Mouse (Mus musculus): ENCODE data around the gene Acox3. TPM values are rescaled to one million over a fixed set of nuclear protein-coding genes. Genes with fewer than 3 reads are reported as not detected.
A peak's percentile ranks its signal among the peaks of the same experiment; 100 is the strongest.

The Acox3 gene
- polyA plus RNA-seq, 1 experiment from 2014 or later, result 15.1 TPM

DNA sequence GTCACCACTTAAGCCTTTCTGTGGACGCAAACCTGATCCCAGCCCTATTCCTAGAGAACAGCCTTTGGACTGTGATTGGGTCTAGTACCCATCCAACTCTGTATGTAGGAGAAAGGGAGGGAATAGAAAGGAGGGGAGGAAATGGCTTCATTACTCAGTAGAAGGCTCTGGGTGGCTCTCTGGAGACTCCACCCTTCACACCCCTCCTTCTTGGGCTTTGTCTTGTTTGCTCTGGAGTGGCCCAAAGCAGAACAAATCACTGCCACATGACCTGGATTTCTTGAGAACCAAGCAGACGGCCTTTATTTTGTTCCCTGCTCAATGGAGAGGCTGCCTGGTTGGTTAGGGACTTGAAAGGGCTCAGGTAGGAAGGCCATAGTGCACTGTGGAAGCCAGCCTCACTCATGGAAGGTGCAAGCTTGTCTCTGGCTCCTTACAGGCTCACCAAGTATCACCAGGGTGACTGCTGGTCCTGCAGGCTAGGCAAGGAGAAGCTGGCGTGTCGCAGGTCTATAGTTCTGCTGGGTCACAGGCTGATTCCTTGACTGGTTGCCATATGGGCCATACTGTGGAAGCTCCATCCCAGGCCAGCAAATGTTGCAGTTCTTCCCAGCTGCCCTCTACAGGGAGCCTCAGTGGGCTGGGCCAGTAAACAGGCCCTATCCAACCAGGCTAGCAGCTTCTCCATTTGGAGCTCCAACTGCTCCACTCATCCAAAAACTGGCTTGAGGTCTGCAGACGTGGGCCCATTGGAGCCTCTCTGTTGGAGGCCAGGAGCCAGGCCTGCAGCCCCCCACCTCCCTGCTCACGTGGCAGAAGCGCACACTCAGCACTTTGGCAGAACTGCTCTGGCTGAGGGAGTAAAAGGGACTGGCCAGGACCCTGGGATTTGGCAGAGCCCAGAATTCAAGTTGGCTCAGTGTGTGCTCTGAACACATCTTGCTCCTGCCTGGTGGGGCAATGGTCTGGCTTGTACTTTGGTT is 30.7 kb upstream of the Acox3 start:
- Histone ChIP-seq H3K36me3 (ENCODE audit: control insufficient read depth, insufficient read depth, low read length) (peaks cover 18% of the 10 kb centered on the region), H3K27me3 (replicated peaks; ENCODE audit: control insufficient read depth, insufficient read depth, low read length) (no peaks in the 10 kb centered on the region), H3K27ac (ENCODE audit: low read depth) (no peak overlapping the region), H3K4me2 (ENCODE audit: low read length) (no peak overlapping the region), H3K4me1 (replicated peaks; ENCODE audit: control insufficient read depth, insufficient read depth, low read length) (no peaks in the 10 kb centered on the region; the same call in 1 of the 2 replicates), H3K4me3 (ENCODE audit: low read depth, low read length) (no peak overlapping the region), H3K9ac (ENCODE audit: low read length) (no peak overlapping the region), H3K9me3 (ENCODE audit: control insufficient read depth, low read length) (no peaks in the 10 kb centered on the region)
- WGBS, result 42% methylated on average over 7 of the region's 7 CpGs
- ATAC-seq (replicated peaks; ENCODE audit: low FRiP score, low TSS enrichment, low read depth) (0 out of 2 replicates have a peak, but pooled peaks have one; percentile 43), DNase-seq (ENCODE audit: low spot score) (no peak)

DNA sequence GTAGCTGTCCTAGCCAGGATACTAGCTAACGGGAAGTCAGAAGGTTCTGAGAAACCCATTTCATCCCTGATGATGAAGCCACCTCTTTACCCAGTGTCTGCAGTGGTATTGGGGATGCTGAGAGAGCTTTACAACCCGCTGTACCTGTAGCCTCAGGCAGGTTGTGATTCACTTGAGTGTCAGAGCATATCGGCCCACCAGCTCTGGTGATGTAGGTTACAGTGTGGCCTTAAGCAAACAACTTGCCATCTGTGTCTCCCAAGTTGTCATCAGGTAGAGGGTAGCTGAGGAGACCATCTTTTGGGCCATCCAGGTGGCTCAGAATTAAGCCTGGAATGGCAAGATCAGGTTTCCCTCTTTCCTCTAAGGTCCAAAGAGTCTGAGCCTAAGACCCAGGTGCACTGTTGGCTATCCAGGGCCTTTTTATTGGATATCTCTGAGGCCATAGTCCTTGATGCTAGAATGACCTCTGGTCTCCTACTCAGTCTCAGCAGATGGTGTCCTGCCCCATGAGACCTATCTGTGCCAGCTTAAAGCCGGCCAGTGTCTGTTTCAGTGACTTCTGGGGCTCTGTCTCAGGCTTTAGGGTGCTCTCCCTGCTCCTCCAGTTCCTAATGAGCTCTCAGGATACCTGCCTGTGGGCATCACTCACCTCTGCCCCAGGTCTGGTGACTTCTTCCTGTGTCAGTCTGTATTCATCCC is 29.9 kb upstream of the Acox3 start:
- 79% methylated on average over 4 of the region's 4 CpGs for WGBS
- ATAC-seq (replicated peaks; ENCODE audit: low FRiP score, low TSS enrichment, low read depth) (no peak), DNase-seq (ENCODE audit: low spot score) (no peak)
- no peak overlapping the region for H3K4me3 ChIP-seq (ENCODE audit: low read depth, low read length)
- no peaks in the 10 kb centered on the region; the same call in 1 of the 2 replicates for H3K4me1 ChIP-seq (replicated peaks; ENCODE audit: control insufficient read depth, insufficient read depth, low read length)
- H3K9me3 ChIP-seq (ENCODE audit: control insufficient read depth, low read length), result no peaks in the 10 kb centered on the region
- H3K27ac ChIP-seq (ENCODE audit: low read depth), result no peak overlapping the region
- H3K27me3 ChIP-seq (replicated peaks; ENCODE audit: control insufficient read depth, insufficient read depth, low read length), result no peaks in the 10 kb centered on the region
- H3K4me2 ChIP-seq (ENCODE audit: low read length), result no peak overlapping the region
- H3K9ac ChIP-seq (ENCODE audit: low read length), result no peak overlapping the region
- H3K36me3 ChIP-seq (ENCODE audit: control insufficient read depth, insufficient read depth, low read length), result peaks cover 26% of the 10 kb centered on the region

DNA sequence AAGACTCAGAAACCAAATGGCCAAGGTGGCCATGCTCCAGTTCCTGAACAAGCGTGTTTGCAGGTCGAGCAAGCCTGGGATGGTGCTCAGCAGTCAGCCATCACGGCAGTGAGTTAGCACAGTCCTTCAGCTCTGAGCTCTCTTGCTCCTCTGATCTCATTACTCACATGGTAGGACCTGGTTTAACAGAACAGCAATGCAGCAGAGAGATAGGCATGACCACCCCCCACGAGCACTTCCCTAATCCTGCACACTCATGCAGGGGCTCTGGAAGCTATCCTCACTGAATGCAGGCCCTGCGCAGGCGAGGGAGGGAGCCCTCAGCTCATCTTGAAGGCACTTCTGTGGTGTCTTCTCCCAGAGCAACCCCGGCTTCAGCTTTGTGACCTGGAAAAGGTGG is 26.4 kb upstream of the Acox3 start:
- H3K9ac ChIP-seq (ENCODE audit: low read length), result no peak overlapping the region
- H3K36me3 ChIP-seq (ENCODE audit: control insufficient read depth, insufficient read depth, low read length), result peaks cover 44% of the 10 kb centered on the region
- no peak overlapping the region for H3K4me2 ChIP-seq (ENCODE audit: low read length)
- H3K4me1 ChIP-seq (replicated peaks; ENCODE audit: control insufficient read depth, insufficient read depth, low read length), result no peaks in the 10 kb centered on the region; the same call in 1 of the 2 replicates
- H3K9me3 ChIP-seq (ENCODE audit: control insufficient read depth, low read length), result no peaks in the 10 kb centered on the region
- DNase-seq (ENCODE audit: low spot score) (no peak), ATAC-seq (replicated peaks; ENCODE audit: low FRiP score, low TSS enrichment, low read depth) (no peak)
- H3K4me3 ChIP-seq (ENCODE audit: low read depth, low read length), result no peak overlapping the region
- no peak overlapping the region for H3K27ac ChIP-seq (ENCODE audit: low read depth)
- WGBS, result 87% methylated on average over 7 of the region's 7 CpGs
- H3K27me3 ChIP-seq (replicated peaks; ENCODE audit: control insufficient read depth, insufficient read depth, low read length), result no peaks in the 10 kb centered on the region

DNA sequence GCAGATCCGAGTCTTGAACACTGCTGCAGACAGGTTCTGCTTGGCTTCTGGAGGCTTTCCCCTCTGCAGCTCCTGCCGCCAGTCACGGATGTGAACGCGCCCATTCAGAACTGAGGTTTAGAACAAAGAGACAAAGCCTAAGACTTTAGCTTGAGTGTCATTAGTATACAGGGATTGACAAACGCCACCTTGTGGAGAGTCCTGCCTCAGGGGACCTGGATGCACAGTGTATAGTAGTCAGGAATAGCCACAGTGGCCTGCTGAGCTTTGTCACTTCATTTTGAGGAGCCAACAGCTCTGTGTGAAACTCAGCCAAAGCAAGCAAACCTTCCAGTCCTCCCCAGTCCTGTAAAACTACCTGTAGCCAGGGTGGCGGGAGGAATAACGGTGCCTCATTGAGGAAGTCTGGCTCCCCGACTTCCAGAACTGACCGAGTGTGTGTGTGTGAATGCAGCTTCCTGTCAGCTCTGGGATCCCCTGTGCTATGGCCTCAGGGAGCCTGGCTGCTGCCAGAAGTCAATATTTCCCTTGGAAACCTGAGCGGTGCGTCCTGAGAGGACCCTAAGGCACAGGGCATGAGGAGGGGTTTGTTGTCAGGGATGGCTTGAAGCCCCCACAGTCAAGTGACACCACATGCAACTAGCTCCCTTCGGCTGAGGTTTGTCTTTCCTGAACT is 24.8 kb upstream of the Acox3 start:
- 75% methylated on average over 13 of the region's 13 CpGs for WGBS
- Histone ChIP-seq H3K27me3 (replicated peaks; ENCODE audit: control insufficient read depth, insufficient read depth, low read length) (no peaks in the 10 kb centered on the region), H3K9ac (ENCODE audit: low read length) (no peak overlapping the region), H3K4me2 (ENCODE audit: low read length) (no peak overlapping the region), H3K36me3 (ENCODE audit: control insufficient read depth, insufficient read depth, low read length) (peaks cover 61% of the 10 kb centered on the region), H3K4me3 (ENCODE audit: low read depth, low read length) (no peak overlapping the region), H3K4me1 (replicated peaks; ENCODE audit: control insufficient read depth, insufficient read depth, low read length) (no peaks in the 10 kb centered on the region), H3K9me3 (ENCODE audit: control insufficient read depth, low read length) (no peaks in the 10 kb centered on the region), H3K27ac (ENCODE audit: low read depth) (no peak overlapping the region)
- DNase-seq (ENCODE audit: low spot score) (no peak), ATAC-seq (replicated peaks; ENCODE audit: low FRiP score, low TSS enrichment, low read depth) (no peak)

DNA sequence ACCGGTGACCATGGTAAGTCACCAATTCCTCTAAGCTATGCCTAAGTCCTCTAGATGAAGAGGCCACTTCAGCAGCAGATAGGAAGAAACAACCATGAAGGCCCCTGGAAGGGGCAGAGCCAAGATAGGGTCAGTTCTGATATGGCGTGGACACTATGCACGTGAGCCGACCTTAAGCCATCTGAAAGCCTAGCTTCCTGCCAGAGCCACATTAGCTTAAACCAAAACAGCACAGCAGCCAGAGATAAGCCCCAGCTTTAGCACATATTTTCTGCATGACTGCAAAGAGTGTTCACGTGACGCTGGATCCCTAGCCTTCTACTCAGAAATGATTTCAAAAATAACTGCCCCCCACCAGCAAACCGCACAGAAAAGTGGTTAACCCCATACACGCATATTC is 23.4 kb upstream of the Acox3 start:
- ATAC-seq (replicated peaks; ENCODE audit: low FRiP score, low TSS enrichment, low read depth) (no peak), DNase-seq (ENCODE audit: low spot score) (no peak)
- H3K27ac ChIP-seq (ENCODE audit: low read depth), result no peak overlapping the region

DNA sequence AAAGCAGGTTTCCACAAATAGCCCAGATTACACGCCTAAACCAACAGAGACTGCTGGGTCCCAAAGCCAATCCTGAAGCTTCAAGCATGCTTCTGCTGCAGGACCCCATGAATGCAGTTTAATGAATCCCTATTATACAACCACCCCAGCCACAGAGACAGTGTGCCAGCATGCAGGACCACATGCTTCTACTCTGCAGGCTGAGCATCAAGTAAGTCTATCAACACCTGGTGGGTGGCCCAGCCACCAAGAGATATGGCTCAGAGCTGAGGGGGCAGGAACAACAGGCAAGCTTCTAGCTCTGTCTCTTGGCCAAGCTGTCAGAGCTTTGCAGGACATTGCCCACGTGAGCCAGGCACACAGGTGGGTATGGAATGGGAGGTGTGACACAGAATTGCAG is 20.2 kb upstream of the Acox3 start:
- DNase-seq (ENCODE audit: low spot score), result no peak
- H3K27me3 ChIP-seq (replicated peaks; ENCODE audit: control insufficient read depth, insufficient read depth, low read length), result no peaks in the 10 kb centered on the region
- no peak overlapping the region for H3K9ac ChIP-seq (ENCODE audit: low read length)
- no peaks in the 10 kb centered on the region for H3K9me3 ChIP-seq (ENCODE audit: control insufficient read depth, low read length)
- H3K36me3 ChIP-seq (ENCODE audit: control insufficient read depth, insufficient read depth, low read length), result peaks cover 82% of the 10 kb centered on the region
- H3K4me2 ChIP-seq (ENCODE audit: low read length), result no peak overlapping the region
- no peak for ATAC-seq (replicated peaks; ENCODE audit: low FRiP score, low TSS enrichment, low read depth)
- H3K27ac ChIP-seq (ENCODE audit: low read depth), result no peak overlapping the region
- WGBS, result 94% methylated on average over 2 of the region's 2 CpGs
- H3K4me3 ChIP-seq (ENCODE audit: low read depth, low read length), result no peak overlapping the region
- H3K4me1 ChIP-seq (replicated peaks; ENCODE audit: control insufficient read depth, insufficient read depth, low read length), result no peaks in the 10 kb centered on the region

More for the DNA sequence above, 23.4 kb upstream of the Acox3 start:
- H3K4me2 ChIP-seq (ENCODE audit: low read length), result no peak overlapping the region
- no peak overlapping the region for H3K4me3 ChIP-seq (ENCODE audit: low read depth, low read length)
- H3K9ac ChIP-seq (ENCODE audit: low read length), result no peak overlapping the region
- peaks cover 74% of the 10 kb centered on the region for H3K36me3 ChIP-seq (ENCODE audit: control insufficient read depth, insufficient read depth, low read length)
- H3K9me3 ChIP-seq (ENCODE audit: control insufficient read depth, low read length), result no peaks in the 10 kb centered on the region
- no peaks in the 10 kb centered on the region for H3K4me1 ChIP-seq (replicated peaks; ENCODE audit: control insufficient read depth, insufficient read depth, low read length)
- H3K27me3 ChIP-seq (replicated peaks; ENCODE audit: control insufficient read depth, insufficient read depth, low read length), result no peaks in the 10 kb centered on the region
- 83% methylated on average over 8 of the region's 8 CpGs for WGBS

DNA sequence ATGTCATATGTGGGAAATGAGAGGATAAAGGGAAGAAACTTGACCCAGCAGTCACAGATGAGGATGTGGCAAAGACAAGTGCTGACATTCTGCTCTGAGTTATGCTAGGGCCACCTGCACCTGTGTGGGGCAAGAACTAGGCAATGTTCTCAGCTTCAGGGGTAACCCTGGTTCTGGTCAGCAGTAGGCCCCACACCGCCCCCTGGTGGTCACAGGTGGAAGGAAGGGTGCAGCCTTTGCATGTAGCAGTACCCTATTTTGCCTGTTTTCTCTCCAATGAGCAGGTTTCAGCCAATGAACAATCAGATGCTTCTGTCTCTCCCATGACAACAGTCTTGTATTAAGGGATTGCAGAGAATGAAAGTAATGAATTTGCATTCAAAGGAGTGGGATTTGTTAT is 19.4 kb upstream of the Acox3 start:
- DNase-seq (ENCODE audit: low spot score) (peak; percentile 95), ATAC-seq (replicated peaks; ENCODE audit: low FRiP score, low TSS enrichment, low read depth) (no peak; the same call in 1 of the 2 replicates)
- Histone ChIP-seq H3K9ac (ENCODE audit: low read length) (no peak overlapping the region), H3K36me3 (ENCODE audit: control insufficient read depth, insufficient read depth, low read length) (peaks cover 84% of the 10 kb centered on the region), H3K4me3 (ENCODE audit: low read depth, low read length) (no peak overlapping the region), H3K27ac (ENCODE audit: low read depth) (no peak overlapping the region), H3K9me3 (ENCODE audit: control insufficient read depth, low read length) (no peaks in the 10 kb centered on the region), H3K4me1 (replicated peaks; ENCODE audit: control insufficient read depth, insufficient read depth, low read length) (no peaks in the 10 kb centered on the region), H3K4me2 (ENCODE audit: low read length) (no peak overlapping the region), H3K27me3 (replicated peaks; ENCODE audit: control insufficient read depth, insufficient read depth, low read length) (no peaks in the 10 kb centered on the region)
- 5% methylated on average over 1 of the region's 1 CpGs for WGBS

DNA sequence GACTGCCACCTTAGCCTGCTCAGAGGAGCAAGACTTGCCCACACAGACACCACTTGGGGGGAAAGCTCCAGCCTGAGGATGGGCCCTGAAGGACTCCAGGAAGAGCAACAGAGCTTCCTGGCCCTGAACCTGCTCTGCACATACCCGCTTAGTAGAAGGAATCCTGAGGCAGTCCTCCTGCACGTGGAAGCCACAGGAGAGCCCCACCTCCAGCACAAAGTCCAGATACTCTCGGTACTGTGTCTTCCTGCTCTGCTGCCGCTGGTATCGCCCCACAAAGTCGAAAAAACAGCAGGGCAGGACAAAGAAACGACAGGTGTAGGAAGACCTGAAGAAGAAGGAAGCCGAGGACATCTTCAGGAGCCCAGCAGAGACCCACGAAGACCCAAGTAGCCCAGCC is 17.6 kb upstream of the Acox3 start:
- no peaks in the 10 kb centered on the region for H3K27me3 ChIP-seq (replicated peaks; ENCODE audit: control insufficient read depth, insufficient read depth, low read length)
- H3K9ac ChIP-seq (ENCODE audit: low read length), result no peak overlapping the region
- no peak overlapping the region for H3K4me2 ChIP-seq (ENCODE audit: low read length)
- no peaks in the 10 kb centered on the region for H3K9me3 ChIP-seq (ENCODE audit: control insufficient read depth, low read length)
- H3K4me1 ChIP-seq (replicated peaks; ENCODE audit: control insufficient read depth, insufficient read depth, low read length), result no peaks in the 10 kb centered on the region
- no peak overlapping the region for H3K27ac ChIP-seq (ENCODE audit: low read depth)
- 86% methylated on average over 9 of the region's 9 CpGs for WGBS
- no peak overlapping the region for H3K4me3 ChIP-seq (ENCODE audit: low read depth, low read length)
- DNase-seq (ENCODE audit: low spot score) (no peak), ATAC-seq (replicated peaks; ENCODE audit: low FRiP score, low TSS enrichment, low read depth) (no peak)
- peaks cover 94% of the 10 kb centered on the region for H3K36me3 ChIP-seq (ENCODE audit: control insufficient read depth, insufficient read depth, low read length)
